Mouse (Mus musculus) embryo, embryonic 11.5 days (tissue): ENCODE results near the gene Npw.

Source experiments
- DNase-seq: peaks from one replicate; pipeline ENCODE4 v3.0.0-alpha.2; 2012; ENCODE audit warnings: low read depth, low spot score

Gene Npw

GRCm38 (mm10) chr17:24658017-24658758 lies at the start of gene Npw:
Gene Npw, minus strand, starts transcription at chr17:24658457.
- DNase-seq: no peak

GRCm38 (mm10) chr17:24707801-24708425 lies 49.7 kb upstream of the Npw start:
- no peak for DNase-seq

GRCm38 (mm10) chr17:24706982-24707800 lies 48.9 kb upstream of the Npw start, which contains the start of gene Tbl3:
Gene Tbl3, minus strand, starts transcription at chr17:24707660.
- peak; percentile 90 for DNase-seq

- DNase-seq: no peak
Observed at GRCm38 (mm10) chr17:24705821-24706220, 47.6 kb upstream of the Npw start.

GRCm38 (mm10) chr17:24701251-24701650 lies 43.0 kb upstream of the Npw start:
- DNase-seq: no peak

GRCm38 (mm10) chr17:24699473-24699872 lies 41.2 kb upstream of the Npw start:
- DNase-seq: no peak

GRCm38 (mm10) chr17:24698715-24699114 lies 40.5 kb upstream of the Npw start:
- DNase-seq: no peak

GRCm38 (mm10) chr17:24697985-24698384 lies 39.7 kb upstream of the Npw start:
- DNase-seq: no peak

GRCm38 (mm10) chr17:24696011-24696697 lies 37.9 kb upstream of the Npw start, which contains the start of the genes Gfer and Noxo1:
Gene Gfer, minus strand, starts transcription at chr17:24696156.
Gene Noxo1, plus strand, starts transcription at chr17:24696234.
- DNase-seq: peak; percentile 80

- DNase-seq: no peak
Observed at GRCm38 (mm10) chr17:24695326-24696010, 37.2 kb upstream of the Npw start.

GRCm38 (mm10) chr17:24692385-24692784 lies 34.1 kb upstream of the Npw start:
- no peak for DNase-seq

- DNase-seq: no peak
Observed at GRCm38 (mm10) chr17:24689251-24690081, 31.2 kb upstream of the Npw start, which contains the start of gene Syngr3. Gene Syngr3, minus strand, starts transcription at chr17:24689955.

GRCm38 (mm10) chr17:24687599-24687998 lies 29.3 kb upstream of the Npw start:
- DNase-seq: no peak

GRCm38 (mm10) chr17:24687146-24687595 lies 28.9 kb upstream of the Npw start:
- no peak for DNase-seq

- no peak for DNase-seq
Observed at GRCm38 (mm10) chr17:24686514-24686913, 28.3 kb upstream of the Npw start.

- DNase-seq: no peak
Observed at GRCm38 (mm10) chr17:24677500-24678080, 19.3 kb upstream of the Npw start.

GRCm38 (mm10) chr17:24676877-24677276 lies 18.6 kb upstream of the Npw start:
- DNase-seq: no peak

- DNase-seq: peak; percentile 56
Observed at GRCm38 (mm10) chr17:24676187-24676586, 17.9 kb upstream of the Npw start.

GRCm38 (mm10) chr17:24674277-24674676 lies 16.0 kb upstream of the Npw start:
- no peak for DNase-seq
